Mouse (Mus musculus): Measurements from ENCODE around the gene Lrrn1. TPM values are rescaled to one million over a fixed set of nuclear protein-coding genes. Genes with fewer than 3 reads are reported as not detected.

Gene Lrrn1
- 1.4 and 2.0 TPM in 2 replicates for polyA plus RNA-seq (2015; fragmentation: Nextera tagmentation; extraction: Ambion mirVana)

- Histone ChIP-seq H3K36me3 (ENCODE audit: control insufficient read depth, insufficient read depth, low read length) (no peaks in the 10 kb centered on the region), H3K9me3 (ENCODE audit: control insufficient read depth, low read length) (no peaks in the 10 kb centered on the region), H3K9ac (ENCODE audit: low read length) (peak within 1 kb of the TSS; percentile 43; the same call in 1 of the 2 replicates), H3K4me2 (replicated peaks; ENCODE audit: low read depth) (peak within 1 kb of the TSS; percentile 84), H3K4me3 (ENCODE audit: low read depth, low read length) (peak within 1 kb of the TSS; percentile 52), H3K4me1 (replicated peaks; ENCODE audit: control insufficient read depth, insufficient read depth) (no peaks in the 10 kb centered on the region), H3K27ac (replicated peaks) (no peak within 1 kb of the TSS), H3K27me3 (ENCODE audit: control insufficient read depth, insufficient read depth, low read length) (no peaks in the 10 kb centered on the region)
- DNase-seq (ENCODE audit: low spot score) (peak; percentile 47), ATAC-seq (ENCODE audit: low FRiP score, low TSS enrichment) (peak; percentile 69)
- 4% methylated on average over 37 of the region's 43 CpGs for WGBS
- no peak for TF ChIP-seq EP300 (optimal IDR thresholded peaks at IDR 0.05)
- TF ChIP-seq CTCF (IDR thresholded peaks at IDR 0.05; ENCODE audit: low read depth), result no peak
Measured at GRCm38 (mm10) chr6:107528877-107529864, at the start of gene Lrrn1. Lrrn1 (plus strand) TSS chr6:107529768.

GRCm38 (mm10) chr6:107494491-107494890, 35.1 kb upstream of the Lrrn1 start:
- no peak overlapping the region for H3K9ac ChIP-seq (ENCODE audit: low read length)
- WGBS, result 24% methylated on average over 1 of the region's 1 CpGs
- H3K27ac ChIP-seq (replicated peaks), result no peak overlapping the region
- H3K27me3 ChIP-seq (ENCODE audit: control insufficient read depth, insufficient read depth, low read length), result no peaks in the 10 kb centered on the region
- no peak overlapping the region for H3K4me3 ChIP-seq (ENCODE audit: low read depth, low read length)
- H3K4me1 ChIP-seq (replicated peaks; ENCODE audit: control insufficient read depth, insufficient read depth), result no peaks in the 10 kb centered on the region
- ATAC-seq (ENCODE audit: low FRiP score, low TSS enrichment) (no peak), DNase-seq (ENCODE audit: low spot score) (no peak)
- TF ChIP-seq CTCF (IDR thresholded peaks at IDR 0.05; ENCODE audit: low read depth), result no peak
- no peak for TF ChIP-seq EP300 (optimal IDR thresholded peaks at IDR 0.05)
- no peaks in the 10 kb centered on the region for H3K9me3 ChIP-seq (ENCODE audit: control insufficient read depth, low read length)
- H3K4me2 ChIP-seq (replicated peaks; ENCODE audit: low read depth), result no peak overlapping the region
- H3K36me3 ChIP-seq (ENCODE audit: control insufficient read depth, insufficient read depth, low read length), result no peaks in the 10 kb centered on the region

GRCm38 (mm10) chr6:107495830-107496229, 33.7 kb upstream of the Lrrn1 start:
- Histone ChIP-seq H3K4me2 (replicated peaks; ENCODE audit: low read depth) (no peak overlapping the region), H3K27me3 (ENCODE audit: control insufficient read depth, insufficient read depth, low read length) (no peaks in the 10 kb centered on the region), H3K36me3 (ENCODE audit: control insufficient read depth, insufficient read depth, low read length) (no peaks in the 10 kb centered on the region), H3K4me1 (replicated peaks; ENCODE audit: control insufficient read depth, insufficient read depth) (no peaks in the 10 kb centered on the region), H3K9ac (ENCODE audit: low read length) (no peak overlapping the region), H3K9me3 (ENCODE audit: control insufficient read depth, low read length) (no peaks in the 10 kb centered on the region), H3K27ac (replicated peaks) (no peak overlapping the region), H3K4me3 (ENCODE audit: low read depth, low read length) (no peak overlapping the region)
- WGBS, result 79% methylated on average over 1 of the region's 1 CpGs
- TF ChIP-seq CTCF (IDR thresholded peaks at IDR 0.05; ENCODE audit: low read depth) (no peak), EP300 (optimal IDR thresholded peaks at IDR 0.05) (no peak)
- ATAC-seq (ENCODE audit: low FRiP score, low TSS enrichment), result no peak
- DNase-seq (ENCODE audit: low spot score), result no peak

- Histone ChIP-seq H3K27me3 (ENCODE audit: control insufficient read depth, insufficient read depth, low read length) (no peaks in the 10 kb centered on the region), H3K9ac (ENCODE audit: low read length) (no peak overlapping the region), H3K9me3 (ENCODE audit: control insufficient read depth, low read length) (no peaks in the 10 kb centered on the region), H3K27ac (replicated peaks) (no peak overlapping the region), H3K4me1 (replicated peaks; ENCODE audit: control insufficient read depth, insufficient read depth) (no peaks in the 10 kb centered on the region), H3K4me2 (replicated peaks; ENCODE audit: low read depth) (no peak overlapping the region), H3K36me3 (ENCODE audit: control insufficient read depth, insufficient read depth, low read length) (no peaks in the 10 kb centered on the region), H3K4me3 (ENCODE audit: low read depth, low read length) (no peak overlapping the region)
- ATAC-seq (ENCODE audit: low FRiP score, low TSS enrichment), result no peak
- WGBS, result 77% methylated on average over 4 of the region's 4 CpGs
- TF ChIP-seq CTCF (IDR thresholded peaks at IDR 0.05; ENCODE audit: low read depth) (no peak), EP300 (optimal IDR thresholded peaks at IDR 0.05) (no peak)
- DNase-seq (ENCODE audit: low spot score), result no peak
Measured at GRCm38 (mm10) chr6:107513716-107514115, 15.9 kb upstream of the Lrrn1 start.

- WGBS, result 41% methylated on average over 2 of the region's 2 CpGs
- no peak overlapping the region for H3K4me3 ChIP-seq (ENCODE audit: low read depth, low read length)
- H3K4me2 ChIP-seq (replicated peaks; ENCODE audit: low read depth), result no peak overlapping the region
- no peak for ATAC-seq (ENCODE audit: low FRiP score, low TSS enrichment)
- no peaks in the 10 kb centered on the region for H3K27me3 ChIP-seq (ENCODE audit: control insufficient read depth, insufficient read depth, low read length)
- TF ChIP-seq CTCF (IDR thresholded peaks at IDR 0.05; ENCODE audit: low read depth) (no peak), EP300 (optimal IDR thresholded peaks at IDR 0.05) (no peak)
- no peak overlapping the region for H3K9ac ChIP-seq (ENCODE audit: low read length)
- peak; percentile 13 for DNase-seq (ENCODE audit: low spot score)
- no peak overlapping the region for H3K27ac ChIP-seq (replicated peaks)
- H3K36me3 ChIP-seq (ENCODE audit: control insufficient read depth, insufficient read depth, low read length), result no peaks in the 10 kb centered on the region
- H3K9me3 ChIP-seq (ENCODE audit: control insufficient read depth, low read length), result no peaks in the 10 kb centered on the region
- no peaks in the 10 kb centered on the region for H3K4me1 ChIP-seq (replicated peaks; ENCODE audit: control insufficient read depth, insufficient read depth)
Measured at GRCm38 (mm10) chr6:107523953-107524352, 5.6 kb upstream of the Lrrn1 start.

Data from stomach, postnatal 0 days (tissue).